Mouse (Mus musculus): ENCODE data around the gene Rhox4g.
"Not testable (repeated sequence)": the region's sequence is repeated elsewhere in the genome, so short reads cannot be mapped to it uniquely, and the experiment has no call there.

- not testable (repeated sequence) for TF ChIP-seq CTCF, POLR2A (IDR thresholded peaks at IDR 0.05; ENCODE audit: extremely low read depth, insufficient read depth, low read length)
Measured at GRCm38 (mm10) chrX:37628512-37628911, 22.6 kb downstream of the Rhox4g start, which contains the start of gene Rhox3g.

Measured in cortical plate, adult 2 months (tissue).